Mouse (Mus musculus): ENCODE measurements at regions not wholly inside any gene's neighbourhood (a gene's known extent, or its start where the extent isn't known, plus 50 kb on each side); places are given as distances from the start of the nearest gene placed in this dataset.
"Not testable (repeated sequence)": the region's sequence is repeated elsewhere in the genome, so short reads cannot be mapped to it uniquely, and the experiment has no call there.

DNA sequence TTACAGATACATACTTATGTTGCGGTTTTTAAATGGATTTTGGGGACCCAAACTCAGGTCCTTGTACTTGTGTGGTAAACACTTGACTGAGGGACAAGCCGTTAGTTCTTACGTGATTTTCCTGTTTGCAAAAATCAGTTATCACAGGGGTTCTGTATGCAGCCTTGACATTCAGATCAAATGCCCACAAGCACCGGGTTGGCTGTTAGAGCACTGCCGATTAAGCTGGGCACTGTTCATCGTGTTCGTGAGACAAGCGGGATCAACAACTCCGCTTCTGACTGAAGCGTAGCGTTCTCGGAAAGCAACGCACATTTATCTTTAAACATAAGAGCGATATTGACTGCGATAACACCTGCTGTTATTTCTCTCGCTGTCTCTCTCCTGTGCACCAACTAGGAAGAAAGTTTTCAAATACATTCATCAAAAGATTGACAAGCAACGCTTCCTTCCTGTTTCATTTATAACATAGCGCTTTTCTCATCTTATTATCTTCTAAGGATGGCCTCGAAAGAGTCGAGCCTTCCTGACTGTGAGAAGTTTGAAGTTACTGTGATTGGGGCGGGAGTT is 97.8 kb upstream of the Stt3b start:
- DNase-seq (ENCODE audit: extremely low spot score in 1 of 2, low spot score in 2 of 2): no peak
- intact Hi-C loops (cut with DNase I): no loop called here

DNA sequence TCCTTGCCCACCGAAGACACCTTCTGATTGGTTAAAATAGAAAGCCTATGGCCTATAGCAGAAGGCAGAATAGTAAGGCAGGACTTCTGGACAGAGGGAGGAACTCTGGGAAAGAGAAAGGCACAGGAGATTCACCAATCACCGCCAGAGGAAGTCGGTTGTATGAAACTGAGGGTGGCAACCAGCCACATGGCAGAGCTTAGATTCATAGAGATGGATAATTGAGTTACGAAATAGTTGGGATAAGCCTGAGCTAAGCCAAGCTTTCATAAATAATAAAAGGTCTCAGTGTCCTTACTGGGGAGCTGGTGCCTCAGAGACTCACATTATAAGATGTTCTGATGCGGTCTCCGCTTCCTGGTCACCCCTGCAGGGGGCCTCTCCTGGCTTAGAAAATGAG is 98.7 kb upstream of the Stt3b start:
- DNase-seq (ENCODE audit: extremely low spot score in 1 of 2, low spot score in 2 of 2): no peak
- intact Hi-C loops (cut with DNase I): no loop called here

DNA sequence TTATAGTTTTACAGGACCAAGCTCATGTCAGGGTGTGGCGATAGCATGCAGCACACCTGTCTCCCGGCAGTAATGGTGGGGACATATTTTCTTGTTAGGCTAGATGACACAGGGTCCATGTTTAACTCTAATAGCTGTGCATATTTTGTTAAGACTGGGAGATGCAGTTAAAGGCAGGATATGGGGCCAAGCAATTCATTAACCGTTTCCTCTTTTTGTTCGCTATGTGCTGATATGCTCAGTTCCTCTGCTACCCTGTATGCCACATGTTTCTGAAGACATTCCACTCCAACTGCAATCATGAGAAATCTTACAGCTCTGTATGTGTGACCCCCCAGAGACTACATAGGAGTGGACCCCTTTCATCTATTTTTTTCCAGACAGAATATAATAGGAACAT is 104.0 kb upstream of the Stt3b start:
- no peak for DNase-seq (ENCODE audit: extremely low spot score in 1 of 2, low spot score in 2 of 2)
- intact Hi-C loops (cut with DNase I): no loop called here

DNA sequence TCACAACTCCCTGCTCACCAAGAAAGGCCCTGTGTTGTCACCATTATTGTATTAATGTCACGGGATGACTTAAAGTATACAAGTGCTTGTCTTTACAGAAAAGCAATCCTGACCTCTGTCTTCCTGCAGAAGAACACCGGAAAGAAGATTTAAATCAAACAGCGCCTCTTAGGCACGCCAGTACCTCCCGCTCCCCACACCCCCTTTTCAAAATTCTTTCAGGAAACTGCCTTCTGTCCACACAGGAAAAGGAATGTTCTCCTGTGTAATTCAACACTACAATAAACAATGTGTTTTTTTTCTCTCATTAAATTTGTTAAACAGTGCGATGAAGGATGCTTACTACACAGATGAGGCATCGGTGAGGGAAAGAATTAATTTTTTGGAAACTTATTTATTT is 112.6 kb upstream of the Stt3b start:
- intact Hi-C loops (cut with DNase I): no loop called here
- DNase-seq (ENCODE audit: extremely low spot score in 1 of 2, low spot score in 2 of 2): no peak

DNA sequence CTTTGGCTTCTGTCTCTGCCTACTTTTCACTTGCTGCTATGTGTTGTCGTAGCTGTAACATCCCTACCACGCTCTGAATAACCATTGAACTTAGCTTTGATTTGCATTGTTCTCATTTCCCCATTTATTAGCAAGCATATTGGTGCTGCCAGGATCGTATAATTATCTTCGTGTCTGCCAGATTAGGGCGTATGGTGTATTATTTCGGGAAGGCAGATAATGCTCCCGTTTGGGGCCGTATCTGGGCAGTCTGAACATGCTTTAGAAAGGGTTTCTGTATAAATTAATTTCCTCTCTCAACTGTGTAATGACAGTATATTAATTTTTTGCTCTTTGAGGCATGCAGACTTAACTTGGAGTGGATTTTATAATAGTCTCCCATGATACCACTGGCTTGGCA is 116.5 kb upstream of the Stt3b start:
- DNase-seq (ENCODE audit: extremely low spot score in 1 of 2, low spot score in 2 of 2): no peak
- intact Hi-C loops (cut with DNase I): no loop called here

DNA sequence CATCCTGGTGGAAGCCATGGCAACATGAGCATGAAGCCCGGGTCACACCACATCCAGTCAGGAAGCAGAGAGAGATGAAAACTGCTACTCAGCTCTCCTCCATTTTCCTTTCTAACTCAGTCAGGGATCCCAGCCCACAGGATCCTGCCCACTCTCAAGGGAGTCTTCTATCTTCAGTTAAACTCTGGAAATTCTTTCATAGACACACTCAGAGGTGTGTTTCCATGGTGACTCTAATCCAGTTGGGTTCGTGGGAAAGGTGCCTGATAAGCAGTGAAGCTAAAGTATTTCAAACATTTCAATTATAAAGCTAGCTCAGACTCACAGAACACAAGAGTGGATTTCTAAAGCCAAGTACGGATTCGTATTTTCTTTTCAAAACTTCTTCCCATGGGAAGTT is 120.0 kb upstream of the Stt3b start:
- intact Hi-C loops (cut with DNase I): no loop called here
- DNase-seq (ENCODE audit: extremely low spot score in 1 of 2, low spot score in 2 of 2): no peak

DNA sequence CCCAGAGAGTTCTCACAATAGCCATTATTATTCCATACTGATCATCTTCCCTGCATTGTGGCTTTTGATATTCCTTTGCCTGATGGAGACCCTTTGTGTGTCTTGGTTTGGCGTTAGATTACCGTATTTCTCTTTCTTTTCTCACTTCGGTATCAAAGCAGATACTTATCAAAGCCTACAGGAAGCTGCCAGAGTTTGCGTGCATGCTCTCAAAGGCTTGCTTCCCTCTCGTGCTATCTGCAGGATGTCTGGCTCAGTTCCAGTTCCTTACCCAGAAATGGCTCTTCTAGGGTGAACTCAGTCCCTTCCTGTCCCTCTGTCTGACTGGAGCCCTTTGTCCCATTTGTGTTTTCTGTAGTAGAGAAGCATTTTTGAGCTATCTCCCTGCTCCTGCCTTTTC is 124.5 kb upstream of the Stt3b start:
- no peak for DNase-seq (ENCODE audit: extremely low spot score in 1 of 2, low spot score in 2 of 2)
- intact Hi-C loops (cut with DNase I): no loop called here

DNA sequence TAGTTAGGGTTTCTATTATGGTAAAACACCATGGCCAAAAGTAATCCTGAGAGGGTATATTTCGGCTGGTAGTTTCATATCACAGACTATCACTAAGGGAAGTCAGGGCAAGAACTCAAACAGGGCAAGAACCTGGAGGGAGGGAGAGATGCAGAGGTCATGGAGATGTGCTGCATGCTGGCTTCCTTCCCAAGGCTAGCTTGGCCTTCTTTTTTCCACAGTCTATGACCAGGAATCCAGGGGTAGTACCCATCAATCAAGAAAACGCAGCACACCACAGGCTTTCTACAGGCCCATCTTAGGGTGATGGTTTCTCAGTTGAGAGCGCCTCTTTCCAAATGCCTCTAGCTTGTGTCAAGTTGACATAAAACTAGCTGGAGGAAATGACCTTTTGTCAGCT is 126.1 kb upstream of the Stt3b start:
- no peak for DNase-seq (ENCODE audit: extremely low spot score in 1 of 2, low spot score in 2 of 2)
- intact Hi-C loops (cut with DNase I): no loop called here

DNA sequence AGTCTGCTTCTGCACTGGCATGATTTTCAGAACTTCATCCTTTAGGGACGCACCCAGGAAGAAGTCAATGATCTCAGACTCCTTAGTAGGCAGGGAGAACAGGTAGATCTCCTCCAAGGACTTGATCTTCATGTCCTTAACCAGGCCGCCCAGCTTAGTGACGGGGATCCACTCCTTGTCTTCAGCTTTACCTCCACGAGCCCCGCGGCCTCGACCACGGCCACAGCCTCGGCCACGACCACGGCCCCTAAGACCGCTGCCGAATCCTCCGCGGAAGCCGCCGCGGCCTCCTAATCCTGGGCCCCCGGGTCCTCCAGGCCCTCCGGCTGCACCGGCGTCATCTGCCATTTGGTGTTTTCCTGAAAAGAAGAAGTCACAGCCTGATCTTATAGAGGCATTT is 128.0 kb upstream of the Stt3b start:
- DNase-seq (ENCODE audit: extremely low spot score in 1 of 2, low spot score in 2 of 2); intact Hi-C loops (cut with DNase I): not testable (repeated sequence)

DNA sequence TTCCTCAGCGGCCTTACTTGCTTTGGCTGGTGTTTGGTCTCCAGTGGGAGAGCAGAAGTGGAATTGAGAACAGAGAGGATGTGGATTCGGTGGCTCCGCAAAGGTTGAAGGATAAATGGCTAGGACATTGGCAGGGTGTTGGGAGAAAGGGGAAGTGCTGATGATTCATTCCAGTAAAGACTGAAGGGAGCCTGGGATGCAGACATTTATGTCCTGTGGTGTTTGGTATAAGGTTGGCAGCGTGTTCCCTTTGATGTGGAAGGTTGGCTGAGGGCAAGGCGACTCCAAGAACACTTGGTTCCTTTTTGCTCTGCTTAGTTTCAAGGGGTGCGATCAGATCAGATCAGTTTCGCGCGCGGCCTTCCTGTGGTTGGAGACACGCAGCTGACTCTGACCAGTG is 136.5 kb upstream of the Stt3b start:
- intact Hi-C loops (cut with DNase I): no loop called here
- no peak for DNase-seq (ENCODE audit: extremely low spot score in 1 of 2, low spot score in 2 of 2)

DNA sequence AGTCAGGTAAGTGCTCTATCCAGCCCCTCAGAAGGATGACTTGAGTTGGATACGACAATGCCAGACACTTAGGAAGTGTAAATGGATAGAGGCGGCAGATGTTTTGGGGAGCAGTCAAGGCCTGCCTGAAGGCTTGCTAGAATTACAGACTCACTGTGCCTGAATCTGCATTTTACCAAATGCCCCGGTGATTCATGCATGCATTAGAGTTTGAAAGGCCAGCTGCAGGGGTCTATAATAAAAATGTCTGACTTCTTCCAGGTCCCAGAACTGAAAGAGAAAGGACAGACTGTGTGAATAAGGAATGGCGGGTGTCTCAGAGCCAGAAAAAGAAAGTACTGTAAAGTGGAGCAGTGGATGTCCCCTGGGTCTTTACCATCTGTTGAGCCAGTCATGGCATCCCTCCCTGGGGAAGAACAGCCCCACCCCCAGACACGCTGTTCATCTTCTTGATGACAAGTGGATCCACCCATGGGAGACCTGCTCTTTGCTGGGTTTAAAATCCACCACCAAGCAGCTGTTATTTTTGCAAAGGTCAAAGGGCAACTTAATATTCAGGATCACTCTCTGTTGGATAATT is 140.6 kb upstream of the Stt3b start:
- intact Hi-C loops (cut with DNase I): no loop called here

DNA sequence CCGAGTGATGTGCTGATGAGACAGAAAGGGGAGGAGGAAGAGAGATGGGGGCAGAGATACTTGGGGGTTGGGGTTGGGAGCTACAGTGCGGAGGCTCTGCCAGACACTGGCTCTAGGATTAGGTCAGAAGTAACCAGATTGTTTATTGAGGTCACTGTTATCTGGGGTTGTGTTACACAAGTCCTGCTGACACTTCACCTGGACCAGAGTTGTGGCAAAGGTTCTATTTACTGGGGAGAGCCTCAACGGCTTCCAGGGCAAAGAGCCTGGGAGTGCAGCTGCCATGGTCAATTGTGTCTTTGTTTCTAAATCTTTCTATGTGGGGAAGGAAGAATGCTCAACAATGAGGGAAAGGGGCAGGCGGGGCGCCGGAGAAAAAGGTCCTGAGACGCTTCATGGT is 144.6 kb upstream of the Stt3b start:
- DNase-seq (ENCODE audit: extremely low spot score in 1 of 2, low spot score in 2 of 2): no peak
- intact Hi-C loops (cut with DNase I): no loop called here

More for the DNA sequence above, 140.6 kb upstream of the Stt3b start:
- no peak for DNase-seq (ENCODE audit: extremely low spot score in 1 of 2, low spot score in 2 of 2)

DNA sequence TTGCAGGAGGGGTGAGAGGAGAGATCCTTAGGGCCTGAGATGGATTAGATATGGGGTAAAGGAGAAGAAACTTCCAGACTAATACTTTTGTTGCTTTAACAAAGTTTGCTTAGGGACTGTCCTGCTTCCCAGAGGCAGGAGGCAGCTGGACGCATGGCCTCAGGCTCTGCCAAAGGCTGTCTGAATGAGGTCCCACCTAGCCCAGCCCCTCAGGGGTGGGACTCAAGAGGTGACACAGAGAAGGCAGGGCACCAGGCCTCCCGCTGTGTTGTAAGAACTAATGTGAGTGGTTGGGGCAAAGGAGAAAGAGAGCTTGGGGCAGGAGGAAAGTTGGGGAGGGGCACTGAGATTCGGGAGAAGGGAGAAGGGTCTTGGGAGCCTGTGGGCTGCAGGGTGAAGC is 145.9 kb upstream of the Stt3b start:
- no peak for DNase-seq (ENCODE audit: extremely low spot score in 1 of 2, low spot score in 2 of 2)
- intact Hi-C loops (cut with DNase I): no loop called here

DNA sequence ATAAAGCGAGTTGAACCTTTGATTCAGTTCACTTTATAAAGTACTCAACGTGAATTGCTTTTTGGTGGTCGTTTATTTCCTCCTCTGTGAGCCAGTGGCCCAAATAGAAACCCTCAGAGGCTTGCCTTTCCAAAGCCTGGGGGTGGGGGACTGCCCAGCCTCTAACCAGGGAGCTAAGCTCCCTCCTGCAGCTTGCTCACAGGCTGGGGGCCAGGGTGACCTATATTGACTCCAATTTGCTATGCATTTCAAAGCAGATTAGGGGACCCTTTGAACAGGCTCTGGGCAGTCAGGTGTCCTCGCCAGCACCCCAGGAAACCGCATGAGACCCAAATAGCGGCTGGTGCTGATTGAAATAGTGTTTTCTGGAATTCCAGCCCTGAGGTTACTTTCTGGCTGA is 146.4 kb upstream of the Stt3b start:
- intact Hi-C loops (cut with DNase I): no loop called here
- no peak for DNase-seq (ENCODE audit: extremely low spot score in 1 of 2, low spot score in 2 of 2)

DNA sequence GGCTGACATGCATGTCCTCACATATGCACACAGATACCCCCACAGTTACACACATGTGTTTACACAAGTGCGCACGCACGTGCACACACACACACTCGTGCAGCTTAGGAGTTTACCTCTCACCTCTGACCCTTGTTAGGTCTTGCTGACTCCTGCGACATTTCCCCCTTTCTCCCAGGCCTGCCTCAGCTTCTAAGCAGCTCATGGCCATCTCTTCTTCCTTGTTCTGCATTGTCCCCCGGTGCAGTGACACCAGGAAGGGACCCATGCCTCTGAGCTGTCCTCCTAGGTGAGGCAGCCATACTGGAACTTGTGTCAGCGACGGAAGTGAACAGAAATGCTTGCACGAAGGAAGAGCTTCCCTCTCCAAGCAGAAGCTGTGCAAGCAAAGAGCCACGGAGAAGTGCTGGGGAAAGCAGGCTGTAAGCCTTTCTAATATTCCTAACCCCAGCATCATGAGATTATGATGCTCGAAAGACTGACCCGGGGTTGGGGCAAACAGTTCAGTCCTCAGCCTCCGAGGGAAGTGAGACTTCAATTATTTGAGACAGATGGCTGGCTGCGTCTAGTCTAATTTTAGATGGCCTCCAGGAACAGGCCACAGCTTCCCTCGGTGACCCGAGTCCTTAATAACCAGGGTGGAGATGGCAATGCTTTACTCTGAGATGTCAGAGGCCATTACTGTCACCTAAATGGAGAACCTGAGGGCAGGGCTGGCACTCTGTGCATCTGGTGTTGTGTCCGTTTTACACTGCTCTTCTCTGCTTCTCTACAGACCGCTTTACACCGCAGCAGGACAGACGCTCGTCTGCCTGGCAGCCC is 147.9 kb upstream of the Stt3b start:
- intact Hi-C loops (cut with DNase I): no loop called here
- no peak for DNase-seq (ENCODE audit: extremely low spot score in 1 of 2, low spot score in 2 of 2)

DNA sequence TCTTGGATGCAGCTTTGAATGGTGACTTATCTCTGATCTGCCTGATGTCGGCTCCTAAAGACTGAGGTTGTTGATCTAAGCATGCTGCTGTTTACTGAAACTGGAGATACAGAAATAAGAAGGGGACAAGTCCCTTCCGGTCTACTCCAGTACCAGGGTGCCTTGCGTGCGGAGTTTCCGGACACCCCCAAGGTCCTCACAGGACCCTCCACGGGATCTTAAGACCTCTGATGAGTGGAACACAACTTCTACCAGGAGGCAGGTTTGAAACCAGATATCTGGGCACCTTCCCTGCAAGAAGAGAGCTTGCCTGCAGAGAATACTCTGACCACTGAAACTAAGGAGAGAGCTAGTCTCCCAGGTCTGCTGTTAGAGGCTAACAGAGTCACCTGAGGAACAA is 148.9 kb upstream of the Stt3b start:
- intact Hi-C loops (cut with DNase I); DNase-seq (ENCODE audit: extremely low spot score in 1 of 2, low spot score in 2 of 2): not testable (repeated sequence)

DNA sequence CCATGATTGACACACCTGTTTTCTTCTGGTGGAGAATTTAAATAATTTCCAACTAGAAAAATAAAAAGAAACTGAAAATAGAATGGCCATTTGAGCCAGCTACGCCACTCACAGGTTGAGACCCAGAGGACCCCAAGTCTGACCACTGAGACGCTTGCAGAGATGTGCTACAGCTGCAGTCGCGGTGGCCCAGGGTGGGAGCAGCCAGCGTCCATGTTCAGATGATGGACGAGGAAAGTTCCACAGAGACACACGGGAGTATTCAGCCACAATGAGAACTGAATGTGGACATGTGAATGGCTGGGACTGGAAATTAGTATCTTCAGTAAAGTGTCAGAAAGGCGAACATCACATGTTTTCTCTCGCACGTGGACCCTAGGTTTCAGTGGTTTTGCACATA is 155.1 kb upstream of the Stt3b start:
- no peak for DNase-seq (ENCODE audit: extremely low spot score in 1 of 2, low spot score in 2 of 2)
- intact Hi-C loops (cut with DNase I): no loop called here

DNA sequence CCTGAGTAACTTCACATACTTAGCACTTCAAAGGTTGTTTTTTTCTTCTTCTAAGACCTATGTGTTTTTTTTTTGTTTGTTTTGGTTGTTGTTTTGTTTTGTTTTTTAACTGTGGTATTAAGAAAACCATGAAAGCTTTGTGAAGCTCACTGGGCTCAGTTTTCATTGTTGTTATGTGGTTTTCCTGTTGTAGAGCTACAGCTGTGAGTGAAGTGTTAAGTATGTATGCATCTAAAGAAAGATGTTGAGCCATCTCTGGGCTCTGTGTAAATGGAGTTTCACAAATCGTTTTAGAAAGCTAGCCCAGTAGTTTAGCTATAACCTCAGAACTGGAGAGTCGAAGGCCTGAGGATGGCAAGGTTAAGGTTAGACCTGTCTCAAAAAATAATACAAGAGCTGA is 158.4 kb upstream of the Stt3b start:
- DNase-seq (ENCODE audit: extremely low spot score in 1 of 2, low spot score in 2 of 2): no peak
- intact Hi-C loops (cut with DNase I): no loop called here

DNA sequence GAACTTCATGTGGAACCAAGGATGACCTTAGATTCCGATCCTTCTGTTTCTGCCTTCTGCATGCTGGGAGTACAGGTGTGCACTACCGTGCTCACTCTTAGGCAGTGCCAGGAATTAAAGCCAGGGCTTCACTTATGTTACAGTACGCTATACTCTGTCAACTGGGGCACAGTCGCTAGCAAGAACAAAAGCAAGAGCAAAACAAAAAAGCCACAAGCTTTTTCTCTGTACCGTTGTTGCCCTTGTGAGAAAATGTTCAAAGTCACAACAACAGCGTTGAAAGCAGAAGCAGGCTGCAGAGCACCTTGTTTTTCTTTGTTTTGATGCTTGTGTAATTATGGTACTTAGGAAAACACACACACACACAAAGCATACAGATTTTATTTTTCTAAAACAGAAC is 161.4 kb upstream of the Stt3b start:
- intact Hi-C loops (cut with DNase I): no loop called here
- DNase-seq (ENCODE audit: extremely low spot score in 1 of 2, low spot score in 2 of 2): no peak

DNA sequence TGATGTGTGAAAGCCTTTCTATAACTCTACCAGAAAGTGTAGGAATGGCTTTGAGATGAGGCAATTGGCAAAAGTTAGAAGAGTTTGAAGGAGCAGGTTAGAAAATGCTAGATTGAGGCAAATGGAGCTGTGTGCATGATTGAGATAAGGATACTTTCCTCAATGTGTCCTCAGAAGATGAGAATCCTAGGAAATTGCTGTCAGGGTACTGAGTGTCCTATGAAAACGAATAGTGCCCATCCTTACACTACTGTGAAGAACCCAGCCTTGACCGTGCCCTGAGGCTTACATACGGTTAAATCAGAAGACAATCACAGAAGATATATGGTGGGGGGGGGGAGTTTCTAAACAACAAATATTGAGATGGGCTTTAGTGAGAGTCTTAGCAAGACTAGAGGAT is 162.8 kb upstream of the Stt3b start:
- intact Hi-C loops (cut with DNase I): no loop called here

DNA sequence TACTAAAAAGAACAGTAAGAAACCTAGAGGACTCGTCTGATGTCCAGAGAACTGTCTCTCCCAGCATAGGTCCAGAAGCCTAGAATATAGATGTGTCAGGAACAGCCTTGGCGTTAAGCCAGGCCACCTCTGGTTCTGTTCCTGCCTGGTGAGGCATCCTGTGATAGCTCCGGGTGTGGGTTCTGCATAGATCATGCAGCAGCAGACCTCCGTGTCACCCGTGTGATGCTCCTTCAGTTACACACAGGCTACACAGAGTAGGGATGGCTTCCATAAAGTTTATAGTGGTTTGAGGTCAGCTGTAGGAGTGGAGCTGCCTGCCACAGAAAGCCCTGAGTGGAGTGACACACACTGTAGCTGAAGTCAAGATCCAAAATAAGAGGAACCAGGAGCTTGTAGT is 163.6 kb upstream of the Stt3b start:
- intact Hi-C loops (cut with DNase I): no loop called here
- no peak for DNase-seq (ENCODE audit: extremely low spot score in 1 of 2, low spot score in 2 of 2)

More for the DNA sequence above, 162.8 kb upstream of the Stt3b start:
- DNase-seq (ENCODE audit: extremely low spot score in 1 of 2, low spot score in 2 of 2): no peak

All from left cerebral cortex, postnatal 10 days (tissue).